Mouse (Mus musculus): ENCODE data around the gene Skor1.

DNA sequence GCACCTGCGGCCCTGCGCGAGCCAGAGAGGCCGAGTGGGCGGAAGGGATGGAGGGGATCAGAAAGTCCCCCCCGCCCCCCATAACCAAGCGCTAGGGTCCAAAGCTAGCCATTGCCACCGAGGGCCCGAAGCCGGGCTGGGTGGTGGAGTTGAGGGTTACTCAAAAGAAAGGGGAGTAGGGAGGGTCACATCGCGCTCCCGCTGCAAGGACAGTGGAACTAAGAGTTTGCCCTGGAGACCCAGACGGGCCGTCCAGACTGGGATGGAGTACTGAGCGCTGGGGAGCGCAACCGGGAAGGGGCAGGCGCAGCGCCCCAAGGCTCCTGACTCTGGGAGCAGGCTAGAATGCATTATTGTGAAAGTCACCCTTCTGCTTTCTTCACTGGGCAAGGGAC, 608 bp upstream of the Skor1 start:
- TF ChIP-seq GATA1 (IDR thresholded peaks at IDR 0.05; ENCODE audit: low read length) (no peak), TAL1 (IDR thresholded peaks at IDR 0.05; ENCODE audit: low read length) (no peak)
